ENCODE assay signal across 38 mouse cellular contexts in the genomic region with DNA sequence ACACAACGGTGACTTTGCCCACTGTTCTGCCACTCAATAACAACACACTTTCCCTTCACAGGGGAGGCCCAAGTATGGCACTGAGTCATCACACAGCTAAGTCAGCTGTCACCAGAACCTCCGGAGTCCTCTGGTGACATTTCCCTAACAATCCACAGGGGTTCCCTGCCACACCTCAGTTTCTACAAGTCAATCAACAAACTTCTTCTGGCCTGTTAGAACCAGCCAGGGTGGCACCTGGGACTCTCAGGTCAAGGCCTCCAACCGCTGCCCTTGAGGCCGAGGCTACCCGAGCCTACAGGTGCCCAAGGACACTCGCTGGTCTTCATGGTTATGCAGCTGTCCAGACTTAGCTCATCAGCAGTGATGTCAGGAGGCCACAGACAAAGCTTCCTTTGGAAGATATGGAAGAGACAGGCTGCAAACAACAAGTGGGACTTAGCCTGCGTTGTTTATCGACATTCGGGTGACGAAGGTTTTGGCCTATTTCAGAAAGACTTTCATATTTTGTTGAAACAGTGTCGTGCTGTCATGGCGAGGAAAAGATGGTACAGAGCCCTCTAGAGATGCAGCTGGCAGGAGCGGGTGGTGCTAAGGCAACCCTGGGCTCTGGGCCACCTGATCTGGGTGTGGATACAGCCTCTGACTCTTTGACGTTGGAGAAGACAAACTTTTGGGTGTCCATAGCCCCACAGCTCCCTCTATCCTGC. TPM values are rescaled to one million over a fixed set of nuclear protein-coding genes. Genes with fewer than 3 reads are reported as not detected.
DNase-seq lines count a peak whose midpoint lies in the region; TF ChIP-seq lines count a peak whose summit lies in the region.
"Had no signal": no experiment of that assay in that cellular context is flagged by ENCODE, and none has a peak within 500 bp of the region (broad histone marks: within the 10 kb centered on the region; RNA-seq: fewer than 3 reads in every experiment).

No protein-coding gene starts in this region.

- H3K27me3 ChIP-seq in heart, embryonic 10.5 days (ENCODE audit: insufficient read depth, poor library complexity, severe bottlenecking): no peaks in the 10 kb centered on the region
- H3K27me3 ChIP-seq: embryonic facial prominence, embryonic 15.5 days; forebrain, embryonic 13.5 days; intestine, embryonic 15.5 days; liver, embryonic 15.5 days; midbrain, embryonic 13.5 days; neural tube, embryonic 13.5 days had no signal

- intact Hi-C loops in left cerebral cortex, adult 2 months (cut with DNase I): no loop called here
- intact Hi-C loops in left cerebral cortex, postnatal 10 days (cut with DNase I): no loop called here

- no peak for TF ChIP-seq CTCF in left cerebral cortex, adult 2 months (IDR thresholded peaks at IDR 0.05)

- no peak overlapping the region for H3K4me3 ChIP-seq in heart, embryonic 10.5 days
- no peak overlapping the region; the same call in 1 of the 2 replicates for H3K4me3 ChIP-seq in left cerebral cortex, adult 2 months
- H3K4me3 ChIP-seq: embryonic facial prominence, embryonic 10.5 days; embryonic facial prominence, embryonic 15.5 days; forebrain, embryonic 13.5 days; hindbrain, embryonic 12.5 days; intestine, embryonic 15.5 days; limb, embryonic 12.5 days; liver, embryonic 15.5 days; midbrain, embryonic 13.5 days; neural tube, embryonic 13.5 days had no signal

- DNase-seq in heart, adult 11 months: peak; percentile 81
- no peak for DNase-seq in heart, embryonic 10.5 days (ENCODE audit: low spot score)
- DNase-seq in left cerebral cortex, adult 2 months (ENCODE audit: extremely low spot score in 1 of 2, low spot score in 2 of 2): no peak
- DNase-seq in left cerebral cortex, postnatal 10 days (ENCODE audit: extremely low spot score in 1 of 2, low spot score in 2 of 2): no peak
- peak; percentile 20 for DNase-seq in R1 (ENCODE audit: low read depth, low spot score)
- DNase-seq in layer of hippocampus, adult 9-10 months (ENCODE audit: low spot score): peak; percentile 30
- DNase-seq in cerebellum, adult 8-10 months: no peak
- DNase-seq in spleen, postnatal 10 days (ENCODE audit: low spot score in 2 of 2): no peak
- DNase-seq: adrenal gland, adult 8-10 months; cerebellum, adult 11 months; cerebellum, postnatal 10 days; gastrocnemius, postnatal 14 days; heart, postnatal 36 days; kidney, adult 2 months; kidney, postnatal 4 days; lung, embryonic 14.5 days; lung, postnatal 14 days; thymus, adult 2 months; thymus, postnatal 4 days had no signal

- no peaks in the 10 kb centered on the region for H3K36me3 ChIP-seq in heart, embryonic 10.5 days
- H3K36me3 ChIP-seq: embryonic facial prominence, embryonic 10.5 days; embryonic facial prominence, embryonic 15.5 days; hindbrain, embryonic 12.5 days; intestine, embryonic 15.5 days; limb, embryonic 12.5 days; liver, embryonic 15.5 days; midbrain, embryonic 13.5 days; neural tube, embryonic 13.5 days had no signal

- H3K4me1 ChIP-seq in heart, embryonic 10.5 days: no peaks in the 10 kb centered on the region
- H3K4me1 ChIP-seq: embryonic facial prominence, embryonic 10.5 days; embryonic facial prominence, embryonic 15.5 days; forebrain, embryonic 13.5 days; hindbrain, embryonic 12.5 days; intestine, embryonic 15.5 days; limb, embryonic 12.5 days; liver, embryonic 15.5 days; midbrain, embryonic 13.5 days; neural tube, embryonic 13.5 days had no signal

- WGBS in heart, embryonic 10.5 days: 83% methylated on average over 14 of the region's 14 CpGs

- H3K27ac ChIP-seq in heart, embryonic 10.5 days: no peak overlapping the region
- H3K27ac ChIP-seq in left cerebral cortex, adult 2 months: peak overlapping the region; percentile 36; the same call in 1 of the 2 replicates
- H3K27ac ChIP-seq: embryonic facial prominence, embryonic 10.5 days; embryonic facial prominence, embryonic 15.5 days; forebrain, embryonic 13.5 days; hindbrain, embryonic 12.5 days; hindbrain, postnatal 0 days; intestine, embryonic 15.5 days; kidney, postnatal 0 days; limb, embryonic 12.5 days; liver, embryonic 15.5 days; midbrain, embryonic 13.5 days; neural tube, embryonic 13.5 days had no signal

- H3K9me3 ChIP-seq in heart, embryonic 10.5 days: no peaks in the 10 kb centered on the region
- H3K9me3 ChIP-seq: embryonic facial prominence, embryonic 10.5 days; embryonic facial prominence, embryonic 15.5 days; forebrain, embryonic 13.5 days; hindbrain, embryonic 12.5 days; intestine, embryonic 15.5 days; limb, embryonic 12.5 days; liver, embryonic 15.5 days; midbrain, embryonic 13.5 days; neural tube, embryonic 13.5 days had no signal

RNA-seq across cellular contexts. Expression of gene Opalin, which starts 3.0 kb away (rescaled TPM):
- polyA plus RNA-seq in heart, embryonic 10.5 days (2016; fragmentation: Nextera tagmentation; extraction: Ambion mirVana): not detected in 2 replicates
- total RNA-seq in left cerebral cortex, adult 2 months (2021): 1 to 10 TPM; 5.7 to 6.3 TPM
- under 1 TPM; 0.36 to 0.69 TPM for total RNA-seq in left cerebral cortex, postnatal 10 days (2021)
- total RNA-seq: adrenal gland, adult 8-10 months; common myeloid progenitor, adult 5-6 weeks; gastrocnemius, postnatal 14 days; granulocyte monocyte progenitor cell, adult 5-6 weeks; heart, postnatal 36 days; hindbrain, postnatal 0 days; liver, adult 2 months had no signal
- polyA plus RNA-seq: embryonic facial prominence, embryonic 10.5 days; embryonic facial prominence, embryonic 15.5 days; forebrain, embryonic 13.5 days; heart, embryonic 16.5 days; hindbrain, embryonic 12.5 days; hindbrain, postnatal 0 days; intestine, embryonic 15.5 days; kidney, adult 2 months; kidney, postnatal 0 days; limb, embryonic 12.5 days; liver, adult 2 months; liver, embryonic 15.5 days; lung, embryonic 14.5 days; midbrain, embryonic 13.5 days; neural tube, embryonic 13.5 days; small intestine, adult 2 months; stomach, embryonic 16.5 days had no signal

RNA-seq across cellular contexts. Expression of gene Dntt, which starts 44.8 kb away (rescaled TPM):
- polyA plus RNA-seq in heart, embryonic 10.5 days (2016; fragmentation: Nextera tagmentation; extraction: Ambion mirVana): 0.06 TPM in 1 of 2 replicates, not detected in the other
- total RNA-seq in left cerebral cortex, adult 2 months (2021): not detected
- total RNA-seq in left cerebral cortex, postnatal 10 days (2021): under 1 TPM in 1 of 2 experiments, not detected in 1; 0.18 TPM
- total RNA-seq: adrenal gland, adult 8-10 months; gastrocnemius, postnatal 14 days; heart, postnatal 36 days; hindbrain, postnatal 0 days; left cerebral cortex, postnatal 14 days had no signal
- polyA plus RNA-seq: embryonic facial prominence, embryonic 10.5 days; heart, embryonic 11.5 days; intestine, embryonic 15.5 days; limb, embryonic 12.5 days; liver, embryonic 15.5 days; small intestine, adult 2 months; stomach, embryonic 16.5 days had no signal

Comparison
In these comparisons a context has a peak if more than half of its experiments do, and no peak if none do; other contexts are left out.
1. DNase-seq: peak in heart, adult 11 months (single experiment), R1 (single experiment) and layer of hippocampus, adult 9-10 months (single experiment); none in heart, embryonic 10.5 days (single experiment), left cerebral cortex, adult 2 months (0 of 2), left cerebral cortex, postnatal 10 days (0 of 2), cerebellum, adult 8-10 months (single experiment) and spleen, postnatal 10 days (0 of 2).